Mouse (Mus musculus): ENCODE results near the gene Car14. TPM values are rescaled to one million over a fixed set of nuclear protein-coding genes. Genes with fewer than 3 reads are reported as not detected.
A peak's percentile ranks its signal among the peaks of the same experiment; 100 is the strongest.
"Not testable (repeated sequence)": the region's sequence is repeated elsewhere in the genome, so short reads cannot be mapped to it uniquely, and the experiment has no call there.

Gene Car14
- polyA plus RNA-seq, 1 experiment from 2014 or later: 128 TPM

DNA sequence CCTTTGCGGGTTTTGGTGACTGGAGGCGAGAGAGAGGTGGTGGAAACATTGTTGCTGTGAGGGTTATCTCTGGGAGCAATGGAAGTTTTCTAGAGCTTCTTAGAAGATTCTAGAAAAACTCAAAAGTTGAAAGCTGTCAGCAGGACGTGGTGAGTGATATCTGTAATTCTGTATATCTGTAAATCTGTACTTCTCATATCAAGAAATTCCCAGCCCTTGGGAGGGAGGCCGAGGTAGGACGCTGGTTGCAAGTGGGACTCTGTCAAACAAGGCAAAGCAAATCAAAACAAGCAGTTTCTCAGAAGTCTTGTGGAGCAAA is 25.9 kb upstream of the Car14 start:
- Histone ChIP-seq H3K27ac (replicated peaks; ENCODE audit: low read depth, low read length) (peak overlapping the region; percentile 87), H3K9ac (ENCODE audit: low read length) (peak overlapping the region; percentile 98), H3K4me2 (ENCODE audit: low read depth, severe bottlenecking) (peak overlapping the region; percentile 65), H3K4me3 (ENCODE audit: low read depth, low read length) (peak overlapping the region; percentile 91), H3K9me3 (ENCODE audit: control insufficient read depth, low read length) (no peaks in the 10 kb centered on the region), H3K27me3 (ENCODE audit: control insufficient read depth, insufficient read depth, low read length) (no peaks in the 10 kb centered on the region), H3K36me3 (ENCODE audit: control insufficient read depth, insufficient read depth, low read length) (peaks cover 17% of the 10 kb centered on the region), H3K4me1 (ENCODE audit: control insufficient read depth, insufficient read depth, low read length) (0 out of 2 replicates have a peak, but pooled peaks cover 2% of the 10 kb centered on the region)
- no peak for ATAC-seq (ENCODE audit: insufficient number of reproducible peaks, low FRiP score, low TSS enrichment, low read depth)
- DNase-seq (ENCODE audit: low spot score): peak; percentile 29
- 6% methylated on average over 5 of the region's 5 CpGs for WGBS

- DNase-seq (ENCODE audit: low spot score): peak; percentile 73
- ATAC-seq (ENCODE audit: insufficient number of reproducible peaks, low FRiP score, low TSS enrichment, low read depth): peak; percentile 40; the same call in 1 of the 2 replicates
- 0 out of 2 replicates have a peak, but pooled peaks cover 2% of the 10 kb centered on the region for H3K4me1 ChIP-seq (ENCODE audit: control insufficient read depth, insufficient read depth, low read length)
- peak overlapping the region; percentile 87 for H3K27ac ChIP-seq (replicated peaks; ENCODE audit: low read depth, low read length)
- peak overlapping the region; percentile 98 for H3K9ac ChIP-seq (ENCODE audit: low read length)
- H3K27me3 ChIP-seq (ENCODE audit: control insufficient read depth, insufficient read depth, low read length): no peaks in the 10 kb centered on the region
- H3K4me3 ChIP-seq (ENCODE audit: low read depth, low read length): peak overlapping the region; percentile 91
- H3K9me3 ChIP-seq (ENCODE audit: control insufficient read depth, low read length): no peaks in the 10 kb centered on the region
- H3K4me2 ChIP-seq (ENCODE audit: low read depth, severe bottlenecking): peak overlapping the region; percentile 65
- WGBS: 0% methylated on average over 100 of the region's 105 CpGs
- peaks cover 14% of the 10 kb centered on the region for H3K36me3 ChIP-seq (ENCODE audit: control insufficient read depth, insufficient read depth, low read length)
Measured at GRCm38 (mm10) chr3:95929581-95930470, 25.3 kb upstream of the Car14 start.

DNA sequence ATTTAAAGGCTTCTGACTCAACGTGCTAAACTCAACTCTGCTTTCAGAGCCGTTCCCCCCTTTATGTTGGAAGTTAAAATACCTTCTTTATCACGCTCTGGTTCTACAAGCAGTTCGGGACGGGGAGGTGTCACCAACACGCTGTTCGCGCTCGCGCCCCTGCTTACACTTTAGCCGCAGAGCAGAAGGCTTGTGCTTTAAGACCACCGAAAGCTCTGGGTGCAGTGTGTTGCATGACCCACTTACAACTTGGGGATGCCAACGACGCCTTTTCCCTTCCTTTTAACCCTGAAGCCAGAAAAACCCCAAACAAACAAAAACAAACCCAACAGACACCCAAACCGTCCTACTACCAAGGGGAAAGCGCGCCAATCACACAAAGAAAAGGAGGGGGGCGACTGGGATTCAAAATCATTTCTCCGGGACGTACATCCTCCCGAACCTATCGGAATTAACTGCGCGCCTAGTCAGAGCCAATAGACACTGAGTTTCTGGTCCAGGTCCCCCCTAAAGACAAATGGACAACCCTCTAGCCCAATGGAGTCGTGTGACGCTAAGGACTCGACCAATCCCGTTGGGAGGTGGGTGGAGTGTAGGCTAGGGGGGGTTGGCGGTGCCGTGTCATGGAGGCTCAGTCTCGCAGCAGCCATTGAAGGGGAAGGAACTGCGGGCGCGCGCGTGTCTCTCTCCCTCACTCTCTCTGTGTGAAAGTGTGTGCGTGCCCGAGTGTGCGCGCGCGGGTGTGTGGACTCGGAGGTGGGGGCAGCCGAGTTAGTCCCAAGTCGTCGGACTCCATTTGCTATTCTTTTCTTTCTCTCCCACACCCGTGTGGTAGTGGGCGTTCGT is 24.4 kb upstream of the Car14 start, which contains the start of gene Anp32e:
Anp32e (plus strand) TSS at position 589 of the 846 bp plus-strand sequence.
- H3K4me2 ChIP-seq (ENCODE audit: low read depth, severe bottlenecking): peak within 1 kb of the TSS; percentile 65
- H3K4me3 ChIP-seq (ENCODE audit: low read depth, low read length): peak within 1 kb of the TSS; percentile 91
- peak within 1 kb of the TSS; percentile 98 for H3K9ac ChIP-seq (ENCODE audit: low read length)
- ATAC-seq (ENCODE audit: insufficient number of reproducible peaks, low FRiP score, low TSS enrichment, low read depth): peak; percentile 99
- 1% methylated on average over 49 of the region's 49 CpGs for WGBS
- no peaks in the 10 kb centered on the region for H3K27me3 ChIP-seq (ENCODE audit: control insufficient read depth, insufficient read depth, low read length)
- 0 out of 2 replicates have a peak, but pooled peaks cover 2% of the 10 kb centered on the region for H3K4me1 ChIP-seq (ENCODE audit: control insufficient read depth, insufficient read depth, low read length)
- H3K9me3 ChIP-seq (ENCODE audit: control insufficient read depth, low read length): no peaks in the 10 kb centered on the region
- peak within 1 kb of the TSS; percentile 87 for H3K27ac ChIP-seq (replicated peaks; ENCODE audit: low read depth, low read length)
- H3K36me3 ChIP-seq (ENCODE audit: control insufficient read depth, insufficient read depth, low read length): peaks cover 7% of the 10 kb centered on the region
- DNase-seq (ENCODE audit: low spot score): peak; percentile 97

DNA sequence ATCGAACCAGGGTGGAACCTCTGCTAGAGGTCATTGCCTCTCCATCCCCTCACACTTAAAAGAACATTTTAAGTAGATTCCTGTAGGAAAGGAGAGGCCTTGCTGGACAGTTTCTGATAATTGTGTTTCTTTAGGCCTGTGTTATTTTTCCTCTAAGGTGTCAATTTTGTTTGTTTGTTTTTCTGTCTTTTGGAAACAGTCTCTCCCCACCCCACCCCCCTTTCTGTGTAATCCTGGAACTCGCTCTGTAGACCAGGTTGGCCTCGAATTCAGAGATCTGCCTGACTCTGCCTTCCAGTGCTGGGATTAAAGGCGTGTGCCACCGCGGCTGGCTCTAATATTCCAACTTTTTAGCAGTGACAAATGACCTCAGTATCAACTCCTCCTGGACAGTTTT is 23.8 kb upstream of the Car14 start:
- Histone ChIP-seq H3K4me3 (ENCODE audit: low read depth, low read length) (peak overlapping the region; percentile 91), H3K27ac (replicated peaks; ENCODE audit: low read depth, low read length) (peak overlapping the region; percentile 85), H3K4me1 (ENCODE audit: control insufficient read depth, insufficient read depth, low read length) (0 out of 2 replicates have a peak, but pooled peaks cover 2% of the 10 kb centered on the region), H3K36me3 (ENCODE audit: control insufficient read depth, insufficient read depth, low read length) (peaks cover 2% of the 10 kb centered on the region; the same call in 1 of the 2 replicates), H3K27me3 (ENCODE audit: control insufficient read depth, insufficient read depth, low read length) (no peaks in the 10 kb centered on the region), H3K9ac (ENCODE audit: low read length) (peak overlapping the region; percentile 51; the same call in 1 of the 2 replicates), H3K4me2 (ENCODE audit: low read depth, severe bottlenecking) (peak overlapping the region; percentile 41), H3K9me3 (ENCODE audit: control insufficient read depth, low read length) (no peaks in the 10 kb centered on the region)
- no peak for ATAC-seq (ENCODE audit: insufficient number of reproducible peaks, low FRiP score, low TSS enrichment, low read depth)
- WGBS: 73% methylated on average over 6 of the region's 6 CpGs
- DNase-seq (ENCODE audit: low spot score): no peak

DNA sequence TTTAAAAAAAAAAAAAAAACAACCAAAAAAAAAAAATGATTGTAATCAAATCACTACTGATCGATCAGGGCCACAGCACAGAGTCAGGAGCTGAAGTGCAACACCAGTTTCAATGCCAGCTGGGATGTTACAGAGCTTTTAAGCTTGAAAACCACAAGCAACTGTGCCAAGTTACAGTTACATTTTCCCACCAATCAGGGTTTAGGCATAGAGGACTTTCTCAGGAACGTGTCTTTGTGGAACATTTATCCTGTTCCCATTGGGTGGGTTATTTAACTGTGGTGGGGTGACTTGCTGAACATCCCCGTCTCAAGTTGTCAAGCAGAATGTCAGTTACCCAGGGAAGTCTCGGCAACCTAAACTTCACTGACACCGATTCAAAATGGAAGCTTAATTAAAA is 20.6 kb upstream of the Car14 start:
- Histone ChIP-seq H3K9me3 (ENCODE audit: control insufficient read depth, low read length) (no peaks in the 10 kb centered on the region), H3K27ac (replicated peaks; ENCODE audit: low read depth, low read length) (no peak overlapping the region), H3K4me2 (ENCODE audit: low read depth, severe bottlenecking) (no peak overlapping the region), H3K27me3 (ENCODE audit: control insufficient read depth, insufficient read depth, low read length) (no peaks in the 10 kb centered on the region), H3K4me1 (ENCODE audit: control insufficient read depth, insufficient read depth, low read length) (no peaks in the 10 kb centered on the region), H3K4me3 (ENCODE audit: low read depth, low read length) (no peak overlapping the region), H3K9ac (ENCODE audit: low read length) (no peak overlapping the region), H3K36me3 (ENCODE audit: control insufficient read depth, insufficient read depth, low read length) (no peaks in the 10 kb centered on the region)
- DNase-seq (ENCODE audit: low spot score): no peak
- ATAC-seq (ENCODE audit: insufficient number of reproducible peaks, low FRiP score, low TSS enrichment, low read depth): no peak
- WGBS: 83% methylated on average over 5 of the region's 5 CpGs

GRCm38 (mm10) chr3:95924185-95924584 is 19.7 kb upstream of the Car14 start:
- H3K9me3 ChIP-seq (ENCODE audit: control insufficient read depth, low read length): no peaks in the 10 kb centered on the region
- no peak overlapping the region for H3K4me2 ChIP-seq (ENCODE audit: low read depth, severe bottlenecking)
- no peaks in the 10 kb centered on the region for H3K4me1 ChIP-seq (ENCODE audit: control insufficient read depth, insufficient read depth, low read length)
- 78% methylated on average over 4 of the region's 4 CpGs for WGBS
- H3K27me3 ChIP-seq (ENCODE audit: control insufficient read depth, insufficient read depth, low read length): no peaks in the 10 kb centered on the region
- no peaks in the 10 kb centered on the region for H3K36me3 ChIP-seq (ENCODE audit: control insufficient read depth, insufficient read depth, low read length)
- no peak overlapping the region for H3K27ac ChIP-seq (replicated peaks; ENCODE audit: low read depth, low read length)
- DNase-seq (ENCODE audit: low spot score) (no peak), ATAC-seq (ENCODE audit: insufficient number of reproducible peaks, low FRiP score, low TSS enrichment, low read depth) (no peak)
- no peak overlapping the region for H3K9ac ChIP-seq (ENCODE audit: low read length)
- H3K4me3 ChIP-seq (ENCODE audit: low read depth, low read length): no peak overlapping the region

- not testable (repeated sequence) for H3K9me3 ChIP-seq (ENCODE audit: control insufficient read depth, low read length); H3K36me3 ChIP-seq (ENCODE audit: control insufficient read depth, insufficient read depth, low read length); H3K27ac ChIP-seq (replicated peaks; ENCODE audit: low read depth, low read length); H3K4me1 ChIP-seq (ENCODE audit: control insufficient read depth, insufficient read depth, low read length); H3K4me3 ChIP-seq (ENCODE audit: low read depth, low read length); H3K4me2 ChIP-seq (ENCODE audit: low read depth, severe bottlenecking); ATAC-seq (ENCODE audit: insufficient number of reproducible peaks, low FRiP score, low TSS enrichment, low read depth); H3K9ac ChIP-seq (ENCODE audit: low read length); H3K27me3 ChIP-seq (ENCODE audit: control insufficient read depth, insufficient read depth, low read length); DNase-seq (ENCODE audit: low spot score)
- 92% methylated on average over 7 of the region's 7 CpGs for WGBS
Measured at GRCm38 (mm10) chr3:95923429-95923828, 18.9 kb upstream of the Car14 start.

GRCm38 (mm10) chr3:95920532-95920931 is 16.0 kb upstream of the Car14 start:
- not testable (repeated sequence) for H3K27me3 ChIP-seq (ENCODE audit: control insufficient read depth, insufficient read depth, low read length); H3K9me3 ChIP-seq (ENCODE audit: control insufficient read depth, low read length); H3K4me3 ChIP-seq (ENCODE audit: low read depth, low read length); H3K9ac ChIP-seq (ENCODE audit: low read length); H3K4me2 ChIP-seq (ENCODE audit: low read depth, severe bottlenecking); H3K4me1 ChIP-seq (ENCODE audit: control insufficient read depth, insufficient read depth, low read length); DNase-seq (ENCODE audit: low spot score); H3K27ac ChIP-seq (replicated peaks; ENCODE audit: low read depth, low read length); H3K36me3 ChIP-seq (ENCODE audit: control insufficient read depth, insufficient read depth, low read length); ATAC-seq (ENCODE audit: insufficient number of reproducible peaks, low FRiP score, low TSS enrichment, low read depth)
- WGBS: 69% methylated on average over 2 of the region's 2 CpGs
